Mouse (Mus musculus) erythroblast, embryonic 14.5 days (primary cell): ENCODE measurements around the gene Pex12.

Experiments
- GATA1 ChIP-seq: IDR thresholded peaks from 2 replicates; pipeline ENCODE4 v1.6.1; 2012; ENCODE audit warnings: low read length, inconsistent platforms, mixed read lengths
- TAL1 ChIP-seq: IDR thresholded peaks from 3 replicates; pipeline ENCODE4 v1.6.1; 2012; ENCODE audit warnings: low read length, inconsistent platforms, mixed read lengths

DNA sequence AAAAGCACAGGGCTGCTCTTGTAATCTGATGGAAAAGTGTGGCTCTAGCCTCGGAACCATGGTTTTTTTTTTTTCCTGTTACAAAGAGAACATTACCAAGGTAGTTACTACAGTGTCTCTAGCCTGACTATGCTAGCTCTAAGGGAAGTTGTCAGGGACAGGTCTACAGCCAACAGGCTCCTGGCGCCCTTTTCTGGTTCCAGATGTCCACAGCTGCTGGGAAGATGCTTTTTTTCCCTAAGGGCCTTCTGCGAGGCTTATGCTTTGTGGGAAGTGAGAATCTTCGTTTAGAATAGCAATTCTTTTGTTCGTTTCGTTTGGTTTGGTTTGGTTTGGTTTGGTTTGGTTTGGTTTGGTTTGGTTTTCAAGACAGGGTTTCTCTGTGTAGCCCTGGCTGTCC lies 22.7 kb downstream of the Pex12 start:
- no peak for TF ChIP-seq TAL1
- no peak for TF ChIP-seq GATA1
